Mouse (Mus musculus): ENCODE measurements around the gene Atp6v0a4. TPM values are rescaled to one million over a fixed set of nuclear protein-coding genes. Genes with fewer than 3 reads are reported as not detected.

Gene Atp6v0a4
- polyA plus RNA-seq, 1 experiment, result 0.25 TPM

DNA sequence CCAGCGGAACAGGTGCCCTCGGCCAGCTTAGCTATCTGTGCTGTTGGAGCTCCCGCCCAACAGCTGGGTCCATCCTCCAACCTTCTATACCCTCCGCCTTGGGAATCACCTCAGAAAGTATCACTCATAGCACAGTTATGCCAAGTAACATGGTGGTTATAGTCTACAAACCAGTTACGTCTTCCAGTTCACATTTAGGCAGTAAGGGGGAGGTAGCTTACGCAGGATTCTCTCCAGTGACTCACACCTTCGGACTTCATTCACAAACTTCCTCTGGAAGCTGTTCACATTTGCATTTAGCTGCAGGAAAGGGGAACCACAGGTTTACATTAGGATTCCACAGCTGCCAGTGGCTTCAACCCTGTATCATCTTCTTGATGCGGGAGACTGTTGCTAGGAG is 31.8 kb downstream of the Atp6v0a4 start:
- Histone ChIP-seq H3K4me3 (replicated peaks; ENCODE audit: insufficient read depth, low read depth, low read length) (no peak overlapping the region), H3K4me1 (ENCODE audit: control insufficient read depth, insufficient read depth, low read length) (no peaks in the 10 kb centered on the region), H3K27ac (ENCODE audit: insufficient read depth, low read length) (no peak overlapping the region), H3K27me3 (ENCODE audit: control insufficient read depth, insufficient read depth, low read length) (no peaks in the 10 kb centered on the region)
- no peak for DNase-seq
- TF ChIP-seq POLR2A (IDR thresholded peaks at IDR 0.05; ENCODE audit: borderline replicate concordance, insufficient read depth, low read length) (no peak), CTCF (IDR thresholded peaks at IDR 0.05; ENCODE audit: borderline replicate concordance, insufficient read depth, low read depth, low read length) (no peak)
- 94% methylated on average over 8 of the region's 8 CpGs for WGBS

DNA sequence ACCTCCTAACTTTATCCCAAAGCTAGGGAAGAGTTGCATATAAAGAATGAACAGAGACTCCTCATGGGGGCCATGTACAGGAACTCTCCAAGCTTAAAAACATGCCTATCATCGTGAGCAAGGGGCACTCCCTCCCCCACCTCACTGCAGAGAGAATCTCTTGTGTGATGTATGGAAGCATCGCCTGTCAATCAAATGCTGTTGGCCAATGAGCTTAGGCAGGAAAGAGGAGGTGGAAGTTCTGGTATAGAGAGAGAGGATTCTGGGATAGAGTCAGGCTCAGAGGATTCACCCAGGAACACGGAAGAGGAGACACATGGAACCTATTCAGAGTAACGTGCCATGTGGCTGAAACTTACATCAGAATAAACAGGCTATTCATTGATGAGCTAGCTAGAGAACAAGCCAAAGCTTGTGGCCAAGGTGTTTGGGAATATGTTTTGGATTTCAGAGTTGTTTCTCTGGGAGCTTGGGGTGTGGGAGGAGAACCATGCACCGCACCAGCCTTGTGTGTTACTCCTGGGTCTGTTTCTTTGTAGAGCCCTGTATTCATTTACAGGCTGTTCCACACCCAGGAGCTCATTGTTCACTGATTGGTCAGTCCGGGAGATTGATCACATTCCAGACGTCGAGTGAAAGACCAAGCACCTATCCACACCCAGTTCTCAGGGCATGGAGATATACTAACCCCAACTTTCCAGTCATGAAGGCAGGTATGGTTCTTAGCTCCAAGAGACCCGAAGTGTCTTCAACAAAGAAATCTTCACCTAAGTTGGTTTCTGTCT is 37.0 kb downstream of the Atp6v0a4 start:
- Histone ChIP-seq H3K27me3 (ENCODE audit: control insufficient read depth, insufficient read depth, low read length) (no peaks in the 10 kb centered on the region), H3K4me1 (ENCODE audit: control insufficient read depth, insufficient read depth, low read length) (no peaks in the 10 kb centered on the region), H3K27ac (ENCODE audit: insufficient read depth, low read length) (no peak overlapping the region), H3K4me3 (replicated peaks; ENCODE audit: insufficient read depth, low read depth, low read length) (no peak overlapping the region)
- no peak for TF ChIP-seq CTCF (IDR thresholded peaks at IDR 0.05; ENCODE audit: borderline replicate concordance, insufficient read depth, low read depth, low read length)
- no peak for TF ChIP-seq POLR2A (IDR thresholded peaks at IDR 0.05; ENCODE audit: borderline replicate concordance, insufficient read depth, low read length)
- DNase-seq, result no peak
- WGBS, result 85% methylated on average over 9 of the region's 9 CpGs

DNA sequence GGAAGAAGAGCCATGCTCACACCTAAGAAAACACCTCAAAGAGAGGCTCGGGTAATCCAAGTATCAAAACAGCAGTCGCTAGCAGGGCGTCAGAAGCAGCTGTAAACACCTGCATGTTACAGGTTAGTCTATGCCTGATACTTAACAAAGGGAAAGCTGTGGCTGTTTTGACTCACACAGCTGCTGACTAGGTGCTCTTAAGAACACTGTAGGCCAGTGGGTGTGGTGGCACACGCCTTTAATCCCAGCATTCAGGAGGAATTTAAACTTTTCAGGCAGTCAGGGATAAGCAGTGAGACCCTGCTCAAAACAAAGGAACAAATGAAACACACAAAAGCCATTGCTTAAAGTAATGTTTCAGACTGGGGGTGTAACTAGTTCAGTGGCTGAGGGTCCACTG is 41.2 kb downstream of the Atp6v0a4 start:
- 60% methylated on average over 4 of the region's 4 CpGs for WGBS
- TF ChIP-seq CTCF (IDR thresholded peaks at IDR 0.05; ENCODE audit: borderline replicate concordance, insufficient read depth, low read depth, low read length), result no peak
- no peak for DNase-seq
- Histone ChIP-seq H3K4me1 (ENCODE audit: control insufficient read depth, insufficient read depth, low read length) (no peaks in the 10 kb centered on the region), H3K27me3 (ENCODE audit: control insufficient read depth, insufficient read depth, low read length) (no peaks in the 10 kb centered on the region), H3K4me3 (replicated peaks; ENCODE audit: insufficient read depth, low read depth, low read length) (no peak overlapping the region), H3K27ac (ENCODE audit: insufficient read depth, low read length) (no peak overlapping the region)

DNA sequence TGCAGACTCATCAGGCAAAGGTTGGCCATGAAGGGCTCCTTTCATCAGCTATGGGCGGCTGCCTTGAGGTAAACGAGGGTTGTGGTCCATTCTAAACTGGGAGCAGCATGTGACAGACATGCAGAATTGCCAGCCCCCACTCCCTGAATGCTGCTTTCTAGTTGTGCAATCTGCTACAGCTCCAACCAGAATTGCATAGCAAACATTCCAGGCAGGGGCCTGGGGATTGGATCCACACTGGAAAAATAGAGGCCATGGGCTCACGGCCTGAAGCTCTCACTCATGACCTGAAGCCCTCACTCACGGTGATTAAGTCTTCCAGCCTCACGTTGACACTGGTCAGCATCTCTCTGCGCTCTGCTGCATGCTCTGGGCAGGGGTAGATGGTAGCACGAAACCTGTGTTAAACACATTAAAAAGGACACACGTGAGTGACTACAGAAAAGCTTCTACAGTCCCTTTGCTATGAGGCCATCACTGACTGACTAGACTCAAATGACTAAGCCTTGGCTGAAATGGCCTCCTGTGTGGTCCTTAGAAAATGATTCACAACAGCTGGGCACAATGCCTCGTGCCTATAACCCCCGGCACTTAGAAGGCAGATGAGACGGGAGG is 42.6 kb downstream of the Atp6v0a4 start:
- DNase-seq, result no peak
- Histone ChIP-seq H3K4me1 (ENCODE audit: control insufficient read depth, insufficient read depth, low read length) (no peaks in the 10 kb centered on the region), H3K27ac (ENCODE audit: insufficient read depth, low read length) (no peak overlapping the region), H3K27me3 (ENCODE audit: control insufficient read depth, insufficient read depth, low read length) (no peaks in the 10 kb centered on the region), H3K4me3 (replicated peaks; ENCODE audit: insufficient read depth, low read depth, low read length) (no peak overlapping the region)
- WGBS, result 61% methylated on average over 11 of the region's 11 CpGs
- no peak for TF ChIP-seq POLR2A (IDR thresholded peaks at IDR 0.05; ENCODE audit: borderline replicate concordance, insufficient read depth, low read length)
- TF ChIP-seq CTCF (IDR thresholded peaks at IDR 0.05; ENCODE audit: borderline replicate concordance, insufficient read depth, low read depth, low read length), result no peak

DNA sequence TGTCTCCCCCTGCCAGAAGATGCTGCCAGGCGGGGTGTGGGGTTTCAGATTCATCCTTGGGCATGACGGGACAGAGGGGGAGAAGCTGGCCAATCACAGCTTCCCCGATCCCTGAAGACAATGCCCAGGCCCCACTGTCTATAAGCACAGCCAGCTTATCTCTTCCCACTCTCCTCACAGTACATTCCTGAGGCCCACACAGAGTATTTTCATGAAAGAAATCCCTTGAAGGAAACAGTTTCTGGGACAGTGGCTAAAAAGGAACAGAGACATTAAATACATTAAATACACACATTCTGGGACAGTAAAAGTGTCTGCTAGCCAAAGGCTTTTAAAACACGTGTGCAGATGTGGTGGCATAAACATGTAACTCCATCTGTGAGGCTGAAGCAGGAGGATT is 44.0 kb downstream of the Atp6v0a4 start:
- TF ChIP-seq CTCF (IDR thresholded peaks at IDR 0.05; ENCODE audit: borderline replicate concordance, insufficient read depth, low read depth, low read length) (no peak), POLR2A (IDR thresholded peaks at IDR 0.05; ENCODE audit: borderline replicate concordance, insufficient read depth, low read length) (no peak)
- H3K4me3 ChIP-seq (replicated peaks; ENCODE audit: insufficient read depth, low read depth, low read length), result no peak overlapping the region
- no peaks in the 10 kb centered on the region for H3K27me3 ChIP-seq (ENCODE audit: control insufficient read depth, insufficient read depth, low read length)
- WGBS, result 46% methylated on average over 4 of the region's 4 CpGs
- no peak for DNase-seq
- no peak overlapping the region for H3K27ac ChIP-seq (ENCODE audit: insufficient read depth, low read length)
- H3K4me1 ChIP-seq (ENCODE audit: control insufficient read depth, insufficient read depth, low read length), result no peaks in the 10 kb centered on the region

DNA sequence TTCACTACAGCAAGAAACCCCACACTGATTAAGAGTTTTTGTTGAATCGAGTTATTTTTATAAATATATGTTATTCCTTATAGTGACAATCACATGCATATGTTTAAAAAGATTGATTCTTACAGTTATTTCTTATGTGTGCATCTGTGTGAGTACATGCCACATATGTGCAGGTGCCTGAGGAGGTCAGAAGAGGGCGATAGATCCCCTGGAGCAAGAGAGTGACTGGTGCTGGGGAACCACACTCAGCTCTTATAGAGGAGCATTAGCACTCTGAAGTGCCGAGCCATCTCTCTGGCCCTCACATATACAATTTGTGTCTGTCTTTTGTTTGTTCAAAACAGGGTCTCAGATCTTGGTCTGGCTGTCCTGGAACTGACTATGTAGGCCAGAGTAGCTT is 50.8 kb downstream of the Atp6v0a4 start:
- no peak for DNase-seq
- WGBS, result 92% methylated on average over 3 of the region's 3 CpGs
- Histone ChIP-seq H3K4me1 (ENCODE audit: control insufficient read depth, insufficient read depth, low read length) (no peaks in the 10 kb centered on the region), H3K27ac (ENCODE audit: insufficient read depth, low read length) (no peak overlapping the region), H3K27me3 (ENCODE audit: control insufficient read depth, insufficient read depth, low read length) (no peaks in the 10 kb centered on the region), H3K4me3 (replicated peaks; ENCODE audit: insufficient read depth, low read depth, low read length) (no peak overlapping the region)
- TF ChIP-seq POLR2A (IDR thresholded peaks at IDR 0.05; ENCODE audit: borderline replicate concordance, insufficient read depth, low read length) (no peak), CTCF (IDR thresholded peaks at IDR 0.05; ENCODE audit: borderline replicate concordance, insufficient read depth, low read depth, low read length) (no peak)

DNA sequence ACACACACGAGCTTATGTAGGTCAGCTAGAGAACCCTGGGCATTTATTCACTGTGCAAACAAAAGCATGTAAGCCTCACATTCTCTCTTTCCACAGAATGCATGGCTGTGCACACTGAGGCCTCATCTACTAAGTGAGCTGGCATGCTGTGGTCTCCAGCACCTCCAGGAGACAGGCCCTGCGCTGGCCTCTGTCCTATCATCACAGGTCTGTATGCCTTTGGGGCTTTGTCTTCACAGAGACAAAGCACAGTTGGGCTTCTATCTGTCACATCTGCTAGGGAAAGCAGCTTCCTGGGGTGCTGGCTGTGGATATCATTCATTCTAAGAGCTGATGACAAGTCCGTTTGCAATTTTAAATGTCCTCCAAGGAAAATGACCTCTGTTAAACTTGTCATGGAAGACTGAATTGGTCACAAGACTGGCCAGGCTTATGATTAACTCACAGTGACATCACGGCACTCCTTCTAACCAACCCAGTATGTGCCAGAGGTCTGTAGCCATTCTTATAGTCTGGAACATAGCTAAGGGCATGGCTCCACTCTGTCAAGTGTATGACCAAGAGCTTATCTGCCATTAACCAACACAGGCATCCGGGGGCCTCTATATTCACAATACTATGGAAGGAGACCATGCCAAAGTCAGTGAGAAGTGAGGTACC is 52.1 kb downstream of the Atp6v0a4 start:
- no peaks in the 10 kb centered on the region for H3K4me1 ChIP-seq (ENCODE audit: control insufficient read depth, insufficient read depth, low read length)
- WGBS, result 56% methylated on average over 5 of the region's 5 CpGs
- H3K4me3 ChIP-seq (replicated peaks; ENCODE audit: insufficient read depth, low read depth, low read length), result no peak overlapping the region
- H3K27me3 ChIP-seq (ENCODE audit: control insufficient read depth, insufficient read depth, low read length), result no peaks in the 10 kb centered on the region
- no peak overlapping the region for H3K27ac ChIP-seq (ENCODE audit: insufficient read depth, low read length)
- TF ChIP-seq CTCF (IDR thresholded peaks at IDR 0.05; ENCODE audit: borderline replicate concordance, insufficient read depth, low read depth, low read length) (no peak), POLR2A (IDR thresholded peaks at IDR 0.05; ENCODE audit: borderline replicate concordance, insufficient read depth, low read length) (no peak)
- no peak for DNase-seq

DNA sequence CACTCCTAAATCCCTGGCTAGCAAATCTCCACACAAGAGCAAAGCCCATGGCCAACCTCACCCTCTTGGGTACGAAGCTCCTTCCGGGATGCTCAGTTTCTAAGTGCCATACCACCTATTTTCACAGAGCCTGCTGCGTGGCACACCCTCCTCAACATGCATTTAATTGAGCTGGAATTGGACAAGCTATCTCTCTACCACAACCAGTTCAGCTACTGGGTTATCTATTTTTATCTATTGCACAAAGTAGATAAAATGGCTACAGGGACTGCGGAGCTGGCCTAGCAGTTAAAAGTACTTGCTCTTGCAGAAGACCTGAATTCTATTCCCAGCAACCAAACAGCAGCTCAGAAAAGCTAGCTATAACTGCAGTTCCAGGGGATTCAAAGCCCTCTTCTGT is 53.1 kb downstream of the Atp6v0a4 start:
- TF ChIP-seq POLR2A (IDR thresholded peaks at IDR 0.05; ENCODE audit: borderline replicate concordance, insufficient read depth, low read length) (no peak), CTCF (IDR thresholded peaks at IDR 0.05; ENCODE audit: borderline replicate concordance, insufficient read depth, low read depth, low read length) (no peak)
- Histone ChIP-seq H3K27me3 (ENCODE audit: control insufficient read depth, insufficient read depth, low read length) (no peaks in the 10 kb centered on the region), H3K4me1 (ENCODE audit: control insufficient read depth, insufficient read depth, low read length) (no peaks in the 10 kb centered on the region), H3K27ac (ENCODE audit: insufficient read depth, low read length) (no peak overlapping the region), H3K4me3 (replicated peaks; ENCODE audit: insufficient read depth, low read depth, low read length) (no peak overlapping the region)
- 91% methylated on average over 4 of the region's 4 CpGs for WGBS
- DNase-seq, result no peak
